Mouse (Mus musculus): Measurements from ENCODE around the gene S100b. TPM values are rescaled to one million over a fixed set of nuclear protein-coding genes. Genes with fewer than 3 reads are reported as not detected.

S100b gene
- polyA plus RNA-seq, 1 experiment from 2014 or later, result 1.1 TPM

DNA sequence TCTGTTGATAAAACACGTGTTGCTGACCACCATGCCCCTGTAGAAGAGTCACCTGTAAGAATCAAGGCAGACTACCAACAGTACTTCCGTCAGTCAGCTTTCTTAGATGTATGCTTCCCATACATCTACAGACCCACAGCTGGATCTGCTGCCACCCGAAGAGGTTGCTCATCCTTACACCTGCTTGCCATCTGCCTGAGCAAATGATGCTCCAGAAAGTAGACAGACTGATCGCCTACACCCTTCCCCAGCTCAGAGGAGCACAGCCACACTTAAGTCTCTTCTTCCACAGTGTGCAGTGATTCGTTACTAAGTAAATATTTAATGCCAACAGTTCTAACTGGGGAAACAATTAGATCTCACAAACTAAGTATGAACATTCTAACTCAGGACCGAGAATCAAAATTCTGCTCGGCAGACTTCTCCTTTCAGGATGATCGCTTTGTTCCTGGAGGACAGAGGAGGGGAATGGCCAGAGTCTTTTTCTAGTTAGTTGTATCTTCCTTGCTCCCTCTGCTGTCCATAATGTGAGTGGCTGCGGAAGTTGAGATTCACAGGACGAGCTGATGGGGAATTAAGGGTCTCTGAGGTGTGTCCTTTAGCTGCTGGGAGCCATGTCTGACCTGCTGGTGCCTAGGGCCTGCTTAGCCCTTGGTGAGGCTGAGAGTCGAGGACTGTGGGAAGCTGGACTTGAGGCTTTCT, 6.9 kb downstream of the S100b start:
- no peak overlapping the region for H3K4me3 ChIP-seq (ENCODE audit: control insufficient read depth in 1 of 2, insufficient read depth in 1 of 2, low read depth in 1 of 2, low read length in 2 of 2)
- H3K9ac ChIP-seq (ENCODE audit: low read length), result no peak overlapping the region
- H3K4me2 ChIP-seq (ENCODE audit: low read length), result no peak overlapping the region
- peaks cover 16 to 24% of the 10 kb centered on the region in 2 experiments for H3K4me1 ChIP-seq (ENCODE audit: control insufficient read depth in 2 of 2, insufficient read depth in 2 of 2, low read length in 2 of 2)
- H3K9me3 ChIP-seq (ENCODE audit: control insufficient read depth, low read length), result no peaks in the 10 kb centered on the region
- no peak for ATAC-seq (ENCODE audit: insufficient number of reproducible peaks, insufficient read depth, low FRiP score, low read depth)
- no peaks in the 10 kb centered on the region for H3K27me3 ChIP-seq (ENCODE audit: control insufficient read depth, insufficient read depth, low read length)
- no peak overlapping the region for H3K27ac ChIP-seq (replicated peaks in 1 of 2; ENCODE audit: control insufficient read depth in 1 of 2, insufficient read depth in 1 of 2, low read depth in 2 of 2, low read length in 2 of 2)
- 59% methylated on average over 11 of the region's 11 CpGs for WGBS
- H3K36me3 ChIP-seq (ENCODE audit: control insufficient read depth, insufficient read depth, low read length), result peaks cover 20% of the 10 kb centered on the region

DNA sequence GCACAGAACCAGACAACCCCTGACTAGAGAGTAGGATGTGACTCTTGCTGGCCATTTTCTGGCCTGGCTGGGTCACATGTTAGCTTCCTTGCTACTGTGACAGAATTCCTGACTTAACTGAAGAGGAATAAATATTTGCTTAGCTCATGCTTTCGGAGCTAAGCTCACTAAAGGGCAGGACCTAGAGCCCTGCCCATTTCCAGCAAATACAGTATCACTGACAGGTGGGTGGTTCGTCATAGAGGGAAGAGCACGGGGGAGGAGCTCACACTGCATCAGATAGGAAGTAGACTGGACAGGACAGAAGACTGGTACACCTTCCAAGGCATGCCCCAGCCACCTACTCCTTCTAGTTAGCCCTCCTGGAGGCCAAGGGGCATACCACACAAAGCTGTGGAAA, 7.8 kb downstream of the S100b start:
- ATAC-seq (ENCODE audit: insufficient number of reproducible peaks, insufficient read depth, low FRiP score, low read depth), result no peak
- no peak overlapping the region for H3K9ac ChIP-seq (ENCODE audit: low read length)
- H3K27ac ChIP-seq (replicated peaks in 1 of 2; ENCODE audit: control insufficient read depth in 1 of 2, insufficient read depth in 1 of 2, low read depth in 2 of 2, low read length in 2 of 2), result no peak overlapping the region
- H3K27me3 ChIP-seq (ENCODE audit: control insufficient read depth, insufficient read depth, low read length), result no peaks in the 10 kb centered on the region
- H3K4me2 ChIP-seq (ENCODE audit: low read length), result no peak overlapping the region
- H3K36me3 ChIP-seq (ENCODE audit: control insufficient read depth, insufficient read depth, low read length), result peaks cover 29% of the 10 kb centered on the region
- peaks cover 14 to 21% of the 10 kb centered on the region in 2 experiments for H3K4me1 ChIP-seq (ENCODE audit: control insufficient read depth in 2 of 2, insufficient read depth in 2 of 2, low read length in 2 of 2)
- no peaks in the 10 kb centered on the region for H3K9me3 ChIP-seq (ENCODE audit: control insufficient read depth, low read length)
- no peak overlapping the region for H3K4me3 ChIP-seq (ENCODE audit: control insufficient read depth in 1 of 2, insufficient read depth in 1 of 2, low read depth in 1 of 2, low read length in 2 of 2)
- 78% methylated on average over 3 of the region's 3 CpGs for WGBS

DNA sequence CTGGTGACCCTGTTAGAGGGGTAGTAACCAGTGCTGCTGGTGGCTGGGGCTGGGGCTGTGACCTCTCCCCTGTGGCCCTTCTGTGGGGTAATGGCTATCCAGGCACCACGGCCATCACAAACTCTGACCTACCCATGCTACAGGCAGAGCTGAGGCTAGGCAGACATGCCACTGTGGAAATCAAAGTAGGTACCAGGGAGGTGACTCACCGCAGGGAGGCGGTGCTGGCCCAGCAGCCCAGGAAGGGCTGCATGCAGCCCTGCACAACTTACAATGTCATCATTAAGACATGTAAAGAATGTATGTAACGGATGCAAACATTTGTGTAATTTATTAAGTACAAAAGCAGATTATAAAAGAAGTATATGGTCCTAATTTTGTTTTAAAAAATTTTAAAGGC, 8.8 kb downstream of the S100b start:
- 36% methylated on average over 4 of the region's 4 CpGs for WGBS
- no peak for ATAC-seq (ENCODE audit: insufficient number of reproducible peaks, insufficient read depth, low FRiP score, low read depth)

GRCm38 (mm10) chr10:76271238-76271637, 17.6 kb downstream of the S100b start:
- Histone ChIP-seq H3K27me3 (ENCODE audit: control insufficient read depth, insufficient read depth, low read length) (no peaks in the 10 kb centered on the region), H3K36me3 (ENCODE audit: control insufficient read depth, insufficient read depth, low read length) (peaks cover 93% of the 10 kb centered on the region), H3K9ac (ENCODE audit: low read length) (no peak overlapping the region), H3K4me1 (ENCODE audit: control insufficient read depth in 2 of 2, insufficient read depth in 2 of 2, low read length in 2 of 2) (no peaks in the 10 kb centered on the region), H3K27ac (replicated peaks in 1 of 2; ENCODE audit: control insufficient read depth in 1 of 2, insufficient read depth in 1 of 2, low read depth in 2 of 2, low read length in 2 of 2) (no peak overlapping the region), H3K9me3 (ENCODE audit: control insufficient read depth, low read length) (no peaks in the 10 kb centered on the region), H3K4me2 (ENCODE audit: low read length) (no peak overlapping the region), H3K4me3 (ENCODE audit: control insufficient read depth in 1 of 2, insufficient read depth in 1 of 2, low read depth in 1 of 2, low read length in 2 of 2) (no peak overlapping the region)
- 45% methylated on average over 8 of the region's 8 CpGs for WGBS
- ATAC-seq (ENCODE audit: insufficient number of reproducible peaks, insufficient read depth, low FRiP score, low read depth), result no peak

More for the DNA sequence above, 8.8 kb downstream of the S100b start:
- Histone ChIP-seq H3K4me1 (ENCODE audit: control insufficient read depth in 2 of 2, insufficient read depth in 2 of 2, low read length in 2 of 2) (peaks cover 11 to 17% of the 10 kb centered on the region in 2 experiments), H3K36me3 (ENCODE audit: control insufficient read depth, insufficient read depth, low read length) (peaks cover 38% of the 10 kb centered on the region), H3K27ac (replicated peaks in 1 of 2; ENCODE audit: control insufficient read depth in 1 of 2, insufficient read depth in 1 of 2, low read depth in 2 of 2, low read length in 2 of 2) (no peak overlapping the region), H3K9ac (ENCODE audit: low read length) (no peak overlapping the region), H3K27me3 (ENCODE audit: control insufficient read depth, insufficient read depth, low read length) (no peaks in the 10 kb centered on the region), H3K9me3 (ENCODE audit: control insufficient read depth, low read length) (no peaks in the 10 kb centered on the region), H3K4me2 (ENCODE audit: low read length) (no peak overlapping the region), H3K4me3 (ENCODE audit: control insufficient read depth in 1 of 2, insufficient read depth in 1 of 2, low read depth in 1 of 2, low read length in 2 of 2) (no peak overlapping the region)

- Histone ChIP-seq H3K9me3 (ENCODE audit: control insufficient read depth, low read length) (no peaks in the 10 kb centered on the region), H3K9ac (ENCODE audit: low read length) (no peak overlapping the region), H3K27ac (replicated peaks in 1 of 2; ENCODE audit: control insufficient read depth in 1 of 2, insufficient read depth in 1 of 2, low read depth in 2 of 2, low read length in 2 of 2) (no peak overlapping the region), H3K27me3 (ENCODE audit: control insufficient read depth, insufficient read depth, low read length) (no peaks in the 10 kb centered on the region), H3K36me3 (ENCODE audit: control insufficient read depth, insufficient read depth, low read length) (peaks cover 88% of the 10 kb centered on the region), H3K4me2 (ENCODE audit: low read length) (no peak overlapping the region), H3K4me3 (ENCODE audit: control insufficient read depth in 1 of 2, insufficient read depth in 1 of 2, low read depth in 1 of 2, low read length in 2 of 2) (no peak overlapping the region), H3K4me1 (ENCODE audit: control insufficient read depth in 2 of 2, insufficient read depth in 2 of 2, low read length in 2 of 2) (no peaks in the 10 kb centered on the region; a peak in 1 of 4 replicates)
- WGBS, result 71% methylated on average over 10 of the region's 10 CpGs
- ATAC-seq (ENCODE audit: insufficient number of reproducible peaks, insufficient read depth, low FRiP score, low read depth), result no peak
These were observed 21.6 kb downstream of the S100b start for GRCm38 (mm10) chr10:76275256-76275655.

DNA sequence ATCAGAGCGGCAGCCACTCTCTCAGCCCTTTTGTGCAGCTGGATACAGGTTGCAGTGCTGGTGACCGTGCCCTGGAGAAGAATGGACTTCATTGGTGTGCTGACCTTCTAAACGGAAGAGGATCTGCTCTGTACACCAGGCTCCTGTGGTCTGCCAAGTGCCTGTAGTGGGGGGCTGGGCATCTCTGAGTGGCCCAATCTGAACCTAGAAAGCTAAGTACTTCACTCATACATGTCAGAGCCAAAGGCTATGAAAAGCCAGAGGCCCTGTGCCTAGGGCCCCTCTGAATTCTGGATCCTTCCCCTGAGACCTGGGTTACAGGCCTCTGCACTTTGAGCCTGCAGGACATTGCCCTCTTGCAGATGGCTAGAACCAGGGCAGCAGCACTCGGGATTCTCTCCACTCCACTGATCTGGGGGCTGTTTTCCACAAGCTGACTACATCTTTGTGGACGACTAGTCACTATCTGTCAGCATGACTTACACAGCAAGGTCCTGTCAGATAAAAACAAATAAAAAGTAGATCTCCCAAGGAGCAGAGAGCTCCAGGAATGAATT, 25.0 kb downstream of the S100b start:
- H3K27ac ChIP-seq (replicated peaks in 1 of 2; ENCODE audit: control insufficient read depth in 1 of 2, insufficient read depth in 1 of 2, low read depth in 2 of 2, low read length in 2 of 2), result no peak overlapping the region
- no peak overlapping the region for H3K4me3 ChIP-seq (ENCODE audit: control insufficient read depth in 1 of 2, insufficient read depth in 1 of 2, low read depth in 1 of 2, low read length in 2 of 2)
- ATAC-seq (ENCODE audit: insufficient number of reproducible peaks, insufficient read depth, low FRiP score, low read depth), result no peak
- H3K36me3 ChIP-seq (ENCODE audit: control insufficient read depth, insufficient read depth, low read length), result peaks cover 91% of the 10 kb centered on the region
- no peaks in the 10 kb centered on the region; a peak in 1 of 4 replicates for H3K4me1 ChIP-seq (ENCODE audit: control insufficient read depth in 2 of 2, insufficient read depth in 2 of 2, low read length in 2 of 2)
- 60% methylated on average over 5 of the region's 5 CpGs for WGBS
- no peak overlapping the region for H3K4me2 ChIP-seq (ENCODE audit: low read length)
- H3K9me3 ChIP-seq (ENCODE audit: control insufficient read depth, low read length), result no peaks in the 10 kb centered on the region
- H3K9ac ChIP-seq (ENCODE audit: low read length), result no peak overlapping the region
- H3K27me3 ChIP-seq (ENCODE audit: control insufficient read depth, insufficient read depth, low read length), result no peaks in the 10 kb centered on the region

- peaks cover 96% of the 10 kb centered on the region for H3K36me3 ChIP-seq (ENCODE audit: control insufficient read depth, insufficient read depth, low read length)
- ATAC-seq (ENCODE audit: insufficient number of reproducible peaks, insufficient read depth, low FRiP score, low read depth), result no peak
- no peaks in the 10 kb centered on the region for H3K4me1 ChIP-seq (ENCODE audit: control insufficient read depth in 2 of 2, insufficient read depth in 2 of 2, low read length in 2 of 2)
- no peak overlapping the region for H3K9ac ChIP-seq (ENCODE audit: low read length)
- no peak overlapping the region for H3K4me3 ChIP-seq (ENCODE audit: control insufficient read depth in 1 of 2, insufficient read depth in 1 of 2, low read depth in 1 of 2, low read length in 2 of 2)
- 76% methylated on average over 11 of the region's 11 CpGs for WGBS
- no peaks in the 10 kb centered on the region for H3K9me3 ChIP-seq (ENCODE audit: control insufficient read depth, low read length)
- no peaks in the 10 kb centered on the region for H3K27me3 ChIP-seq (ENCODE audit: control insufficient read depth, insufficient read depth, low read length)
- H3K4me2 ChIP-seq (ENCODE audit: low read length), result no peak overlapping the region
- no peak overlapping the region for H3K27ac ChIP-seq (replicated peaks in 1 of 2; ENCODE audit: control insufficient read depth in 1 of 2, insufficient read depth in 1 of 2, low read depth in 2 of 2, low read length in 2 of 2)
These were observed 34.8 kb downstream of the S100b start for GRCm38 (mm10) chr10:76288268-76288993.
